Mouse (Mus musculus) frontal cortex, postnatal 14 days (tissue): ENCODE measurements around the gene Tacc2.

ENCODE experiments used
- DNase-seq, 2 experiments: peaks; one replicate each; pipeline ENCODE4 v3.0.0; 2022; ENCODE audit warnings: low spot score in 2 of 2

The Tacc2 gene

GRCm38 (mm10) chr7:130617591-130617990 lies 40.4 kb downstream of the Tacc2 start:
- DNase-seq = no peak

GRCm38 (mm10) chr7:130621068-130621467 lies 43.8 kb downstream of the Tacc2 start:
- no peak for DNase-seq

- DNase-seq = no peak
Observed at GRCm38 (mm10) chr7:130621953-130622352, 44.7 kb downstream of the Tacc2 start.

GRCm38 (mm10) chr7:130622359-130622758 lies 45.1 kb downstream of the Tacc2 start:
- no peak for DNase-seq

GRCm38 (mm10) chr7:130624299-130624698 lies 47.1 kb downstream of the Tacc2 start:
- DNase-seq = no peak

- DNase-seq = no peak
Observed at GRCm38 (mm10) chr7:130625361-130625760, 48.1 kb downstream of the Tacc2 start.

GRCm38 (mm10) chr7:130628601-130629000 lies 51.4 kb downstream of the Tacc2 start:
- DNase-seq = no peak

- no peak for DNase-seq
Observed at GRCm38 (mm10) chr7:130629999-130630398, 52.8 kb downstream of the Tacc2 start.

GRCm38 (mm10) chr7:130630956-130631355 lies 53.7 kb downstream of the Tacc2 start:
- no peak for DNase-seq

GRCm38 (mm10) chr7:130631553-130632378 lies 54.5 kb downstream of the Tacc2 start:
- DNase-seq = no peak

- DNase-seq = no peak
Observed at GRCm38 (mm10) chr7:130632379-130632732, 55.1 kb downstream of the Tacc2 start.

- no peak for DNase-seq
Observed at GRCm38 (mm10) chr7:130634259-130634871, 57.1 kb downstream of the Tacc2 start.

GRCm38 (mm10) chr7:130635212-130635611 lies 58.0 kb downstream of the Tacc2 start:
- DNase-seq = no peak

- no peak for DNase-seq
Observed at GRCm38 (mm10) chr7:130636274-130636673, 59.0 kb downstream of the Tacc2 start.

- no peak for DNase-seq
Observed at GRCm38 (mm10) chr7:130636902-130637301, 59.7 kb downstream of the Tacc2 start.

GRCm38 (mm10) chr7:130637811-130638210 lies 60.6 kb downstream of the Tacc2 start:
- DNase-seq = no peak

GRCm38 (mm10) chr7:130640681-130641080 lies 63.4 kb downstream of the Tacc2 start:
- DNase-seq = no peak

- peak in 1 of 2 experiments; percentile 14 for DNase-seq
Observed at GRCm38 (mm10) chr7:130645332-130645993, 68.2 kb downstream of the Tacc2 start.

- DNase-seq = peak in 1 of 2 experiments; percentile 13
Observed at GRCm38 (mm10) chr7:130645994-130646761, 68.9 kb downstream of the Tacc2 start.

GRCm38 (mm10) chr7:130646762-130647139 lies 69.5 kb downstream of the Tacc2 start:
- no peak for DNase-seq

GRCm38 (mm10) chr7:130648061-130648460 lies 70.8 kb downstream of the Tacc2 start:
- DNase-seq = no peak

- no peak for DNase-seq
Observed at GRCm38 (mm10) chr7:130649257-130649656, 72.0 kb downstream of the Tacc2 start.
